In the genomic region with DNA sequence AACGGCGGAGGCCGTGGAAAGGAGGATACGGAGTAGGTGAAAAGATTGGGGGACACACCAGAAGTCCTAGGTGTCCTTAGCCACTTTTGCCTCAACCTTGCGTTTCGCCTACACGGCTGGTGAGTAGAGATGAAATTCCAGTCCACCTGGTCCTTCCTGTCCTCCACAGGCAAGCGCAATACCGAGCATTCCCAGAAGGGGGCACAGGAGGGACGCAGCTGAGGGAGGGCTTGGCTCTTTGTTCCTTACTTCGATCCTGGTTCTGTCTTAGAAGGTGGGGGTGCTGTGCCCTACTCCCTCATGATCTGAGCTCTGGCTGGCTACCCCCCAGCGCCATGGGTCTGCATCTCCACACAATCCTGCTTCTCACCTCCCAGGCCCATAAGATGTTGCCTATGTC, we compare ENCODE assay signal across 10 mouse cellular contexts. TPM values are rescaled to one million over a fixed set of nuclear protein-coding genes. Genes with fewer than 3 reads are reported as not detected.
DNase-seq lines count a peak whose midpoint lies in the region; ATAC-seq and TF ChIP-seq lines count a peak whose summit lies in the region.
"Had no signal": no experiment of that assay in that cellular context is flagged by ENCODE, and none has a peak within 500 bp of the region (broad histone marks: within the 10 kb centered on the region; RNA-seq: fewer than 3 reads in every experiment).

No protein-coding gene starts in this region.

- peaks cover 15% of the 10 kb centered on the region for H3K27me3 ChIP-seq in liver, embryonic 11.5 days (replicated peaks; ENCODE audit: control insufficient read depth, insufficient read depth, low read length)
- H3K27me3 ChIP-seq in kidney, postnatal 0 days (ENCODE audit: insufficient read depth, low read length): no peaks in the 10 kb centered on the region
- peaks cover 3% of the 10 kb centered on the region; the same call in 1 of the 2 replicates for H3K27me3 ChIP-seq in liver, embryonic 14.5 days (ENCODE audit: control insufficient read depth, insufficient read depth, low read length)

- H3K9me3 ChIP-seq in liver, embryonic 11.5 days (ENCODE audit: control insufficient read depth, low read length): no peaks in the 10 kb centered on the region
- H3K9me3 ChIP-seq in kidney, postnatal 0 days (replicated peaks; ENCODE audit: low read length): no peaks in the 10 kb centered on the region
- no peaks in the 10 kb centered on the region for H3K9me3 ChIP-seq in liver, embryonic 14.5 days (ENCODE audit: control insufficient read depth, low read length)
- H3K9me3 ChIP-seq: embryonic facial prominence, embryonic 15.5 days had no signal

- H3K4me3 ChIP-seq in liver, embryonic 11.5 days (ENCODE audit: low read depth, low read length): no peak overlapping the region
- no peak overlapping the region for H3K4me3 ChIP-seq in kidney, postnatal 0 days (replicated peaks; ENCODE audit: low read depth, low read length)
- H3K4me3 ChIP-seq in liver, embryonic 14.5 days (ENCODE audit: insufficient read depth in 1 of 2, low read depth in 2 of 2, low read length in 2 of 2): no peak overlapping the region
- H3K4me3 ChIP-seq: embryonic facial prominence, embryonic 15.5 days; myocyte had no signal

- no peak for ATAC-seq in liver, embryonic 11.5 days (replicated peaks; ENCODE audit: low FRiP score)
- no peak for ATAC-seq in kidney, postnatal 0 days (replicated peaks; ENCODE audit: low FRiP score, low read depth)
- no peak for ATAC-seq in liver, embryonic 14.5 days (ENCODE audit: insufficient read depth)

- 22% methylated on average over 12 of the region's 12 CpGs for WGBS in liver, embryonic 11.5 days
- 30% methylated on average over 12 of the region's 12 CpGs for WGBS in kidney, postnatal 0 days
- WGBS in liver, embryonic 14.5 days (ENCODE audit: insufficient replicate concordance): 26% methylated on average over 12 of the region's 12 CpGs

- no peak for TF ChIP-seq EP300 in liver, embryonic 14.5 days (IDR thresholded peaks at IDR 0.05; ENCODE audit: low read depth)

- no peak overlapping the region for H3K9ac ChIP-seq in liver, embryonic 11.5 days (ENCODE audit: low read depth, low read length)
- no peak overlapping the region for H3K9ac ChIP-seq in kidney, postnatal 0 days (ENCODE audit: low read depth, low read length)
- no peak overlapping the region for H3K9ac ChIP-seq in liver, embryonic 14.5 days (replicated peaks)
- H3K9ac ChIP-seq: embryonic facial prominence, embryonic 15.5 days had no signal

- peak; percentile 55 for DNase-seq in liver
- DNase-seq in liver, embryonic 11.5 days (ENCODE audit: low spot score): no peak
- DNase-seq in brain, adult 2 months (ENCODE audit: low read depth, low spot score): peak; percentile 84
- DNase-seq in forelimb bud, embryonic 11.5 days (ENCODE audit: low read depth, low spot score): peak; percentile 51
- DNase-seq in kidney, postnatal 0 days (ENCODE audit: low spot score): peak; percentile 49
- DNase-seq in liver, embryonic 14.5 days (ENCODE audit: low read depth in 3 of 3, low spot score in 3 of 3): no peak
- DNase-seq in right cerebral cortex, adult 18-20 months: peak; percentile 82
- peak; percentile 68 for DNase-seq in urinary bladder, adult 2 months (ENCODE audit: low spot score)

- H3K36me3 ChIP-seq in liver, embryonic 11.5 days (ENCODE audit: control insufficient read depth, insufficient read depth, low read length): no peaks in the 10 kb centered on the region
- H3K36me3 ChIP-seq in kidney, postnatal 0 days (ENCODE audit: insufficient read depth, low read length): no peaks in the 10 kb centered on the region
- no peaks in the 10 kb centered on the region for H3K36me3 ChIP-seq in liver, embryonic 14.5 days (replicated peaks; ENCODE audit: control insufficient read depth, insufficient read depth, low read depth)
- H3K36me3 ChIP-seq: embryonic facial prominence, embryonic 15.5 days had no signal

- TF ChIP-seq CTCF in kidney, postnatal 0 days (IDR thresholded peaks at IDR 0.05; ENCODE audit: low read depth): peak; percentile 84
- peak; percentile 84 for TF ChIP-seq CTCF in liver, embryonic 14.5 days (IDR thresholded peaks at IDR 0.05; ENCODE audit: low read depth)

- H3K4me2 ChIP-seq in liver, embryonic 11.5 days: no peak overlapping the region
- no peak overlapping the region for H3K4me2 ChIP-seq in kidney, postnatal 0 days (ENCODE audit: low read length)
- no peak overlapping the region for H3K4me2 ChIP-seq in liver, embryonic 14.5 days (ENCODE audit: low read depth)
- H3K4me2 ChIP-seq: embryonic facial prominence, embryonic 15.5 days had no signal

- H3K4me1 ChIP-seq in liver, embryonic 11.5 days (replicated peaks; ENCODE audit: control insufficient read depth, insufficient read depth, low read length): no peaks in the 10 kb centered on the region
- H3K4me1 ChIP-seq in kidney, postnatal 0 days (replicated peaks; ENCODE audit: insufficient read depth, low read length): peaks cover 7% of the 10 kb centered on the region; the same call in 1 of the 2 replicates
- no peaks in the 10 kb centered on the region for H3K4me1 ChIP-seq in liver, embryonic 14.5 days (replicated peaks; ENCODE audit: control insufficient read depth in 2 of 2, insufficient read depth in 2 of 2, low read length in 1 of 2)
- H3K4me1 ChIP-seq: embryonic facial prominence, embryonic 15.5 days had no signal

- no peak overlapping the region for H3K27ac ChIP-seq in liver, embryonic 11.5 days (ENCODE audit: low read depth, low read length)
- H3K27ac ChIP-seq in kidney, postnatal 0 days: no peak overlapping the region
- no peak overlapping the region for H3K27ac ChIP-seq in liver, embryonic 14.5 days
- H3K27ac ChIP-seq: embryonic facial prominence, embryonic 15.5 days had no signal

RNA-seq across cellular contexts. Expression of a gene that starts 7.5 kb away (rescaled TPM):
- 5.1 and 6.8 TPM in 2 replicates for polyA plus RNA-seq in liver, embryonic 11.5 days (2014; fragmentation: Nextera tagmentation; extraction: Ambion mirVana)
- 20.2 and 22.4 TPM in 2 replicates for polyA plus RNA-seq in kidney, postnatal 0 days (2015; fragmentation: Nextera tagmentation; extraction: Ambion mirVana)
- 0.71 and 0.99 TPM in 2 replicates for polyA plus RNA-seq in liver, embryonic 14.5 days (2012; rRNA removed)
- polyA plus RNA-seq in liver, embryonic 14.5 days (2014; fragmentation: Nextera tagmentation; extraction: Ambion mirVana): 1.3 and 1.7 TPM in 2 replicates
- 16.3 and 17.3 TPM in 2 replicates for polyA plus RNA-seq in urinary bladder, adult 2 months (2012; rRNA removed)

RNA-seq across cellular contexts. Expression of a gene that starts 29.2 kb away (rescaled TPM):
- not detected in 2 replicates for polyA plus RNA-seq in liver, embryonic 11.5 days (2014; fragmentation: Nextera tagmentation; extraction: Ambion mirVana)
- polyA plus RNA-seq in kidney, postnatal 0 days (2015; fragmentation: Nextera tagmentation; extraction: Ambion mirVana): 0.17 and 0.29 TPM in 2 replicates
- polyA plus RNA-seq in liver, embryonic 14.5 days (2012; rRNA removed): 0.02 TPM in 1 of 2 replicates, not detected in the other
- polyA plus RNA-seq in liver, embryonic 14.5 days (2014; fragmentation: Nextera tagmentation; extraction: Ambion mirVana): not detected in 2 replicates
- 0.53 and 0.74 TPM in 2 replicates for polyA plus RNA-seq in urinary bladder, adult 2 months (2012; rRNA removed)

RNA-seq across cellular contexts. Expression of a gene that starts 40.3 kb away (rescaled TPM):
- 0.90 and 1.1 TPM in 2 replicates for polyA plus RNA-seq in liver, embryonic 11.5 days (2014; fragmentation: Nextera tagmentation; extraction: Ambion mirVana)
- polyA plus RNA-seq in kidney, postnatal 0 days (2015; fragmentation: Nextera tagmentation; extraction: Ambion mirVana): 0.62 and 0.74 TPM in 2 replicates
- 0.03 and 0.08 TPM in 2 replicates for polyA plus RNA-seq in liver, embryonic 14.5 days (2012; rRNA removed)
- polyA plus RNA-seq in liver, embryonic 14.5 days (2014; fragmentation: Nextera tagmentation; extraction: Ambion mirVana): 0.08 TPM in 1 of 2 replicates, not detected in the other
- polyA plus RNA-seq in urinary bladder, adult 2 months (2012; rRNA removed): 2.4 and 2.5 TPM in 2 replicates

Comparison
In these comparisons a context has a peak if more than half of its experiments do, and no peak if none do; other contexts are left out.
1. DNase-seq: peak in liver (single experiment), brain, adult 2 months (single experiment), forelimb bud, embryonic 11.5 days (single experiment), kidney, postnatal 0 days (single experiment), right cerebral cortex, adult 18-20 months (single experiment) and urinary bladder, adult 2 months (single experiment); none in liver, embryonic 11.5 days (single experiment) and liver, embryonic 14.5 days (0 of 3).